Mouse (Mus musculus): ENCODE measurements around the gene Csgalnact2.

The Csgalnact2 gene

DNA sequence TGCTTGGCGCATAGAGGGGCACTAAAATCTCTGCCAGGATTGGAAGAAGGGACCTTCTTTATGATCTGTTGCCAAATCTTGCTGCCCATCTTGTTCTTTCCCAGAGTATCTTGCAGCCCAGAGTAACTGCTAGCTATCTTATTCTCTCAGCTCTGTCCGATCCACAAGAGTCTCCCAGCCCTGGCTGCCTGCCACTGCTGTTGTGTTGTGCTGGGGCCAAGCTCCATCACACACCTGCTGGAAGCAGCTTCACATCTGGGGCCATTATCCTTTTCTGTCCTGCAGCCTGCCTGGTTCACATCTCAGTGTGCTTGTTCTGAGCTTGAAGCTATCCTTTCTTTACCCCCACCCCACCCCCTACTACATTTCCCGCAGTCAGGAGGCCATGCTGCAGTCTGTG lies 62.7 kb downstream of the Csgalnact2 start:
- no peak for DNase-seq (ENCODE audit: low spot score)

DNA sequence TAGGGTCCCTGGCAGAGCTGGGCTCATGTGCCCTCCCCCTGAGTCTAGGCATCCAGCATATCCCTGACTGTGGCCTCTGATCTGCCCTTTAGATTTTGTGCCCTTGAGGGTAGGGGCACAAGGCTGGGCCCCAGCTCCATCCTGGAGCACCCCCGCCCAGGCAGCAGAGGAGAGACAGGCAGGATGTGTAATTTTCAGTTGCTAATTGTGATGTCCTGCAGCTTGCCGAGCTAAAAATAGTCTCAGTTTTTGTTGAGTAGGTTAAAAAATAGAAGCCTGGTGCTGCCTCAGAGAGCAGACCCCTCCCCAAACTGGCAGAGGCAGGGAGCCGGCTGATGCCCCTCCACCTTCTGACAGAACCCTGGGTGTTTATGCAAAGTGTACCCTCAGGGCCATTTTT lies 64.8 kb downstream of the Csgalnact2 start:
- DNase-seq (ENCODE audit: low spot score): no peak

GRCm38 (mm10) chr6:118072176-118072575 lies 66.8 kb downstream of the Csgalnact2 start:
- no peak for DNase-seq (ENCODE audit: low spot score)

DNA sequence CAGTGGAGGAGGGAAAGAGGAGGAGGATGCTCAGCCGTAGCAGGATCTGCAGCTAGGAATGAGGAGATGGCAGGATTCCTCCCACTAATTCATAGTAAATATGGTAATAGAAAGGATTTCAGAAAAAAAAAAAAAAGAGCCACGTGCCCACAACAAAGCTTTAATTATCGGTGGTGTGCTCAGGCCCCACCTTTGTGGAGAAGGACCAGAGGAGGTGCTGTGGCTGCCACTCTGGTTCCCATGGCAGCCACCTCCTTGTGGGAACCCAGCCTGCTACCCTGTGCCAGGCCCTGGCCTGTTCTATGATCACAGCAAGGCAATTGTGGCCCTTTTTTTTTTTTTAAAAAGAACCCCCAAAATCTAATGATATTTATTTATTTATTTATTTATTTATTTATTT lies 67.5 kb downstream of the Csgalnact2 start:
- DNase-seq (ENCODE audit: low spot score): no peak

- DNase-seq (ENCODE audit: low spot score): no peak
Observed at GRCm38 (mm10) chr6:118071013-118071350, 68.0 kb downstream of the Csgalnact2 start.

GRCm38 (mm10) chr6:118070321-118071012 lies 68.5 kb downstream of the Csgalnact2 start:
- no peak for DNase-seq (ENCODE audit: low spot score)

DNA sequence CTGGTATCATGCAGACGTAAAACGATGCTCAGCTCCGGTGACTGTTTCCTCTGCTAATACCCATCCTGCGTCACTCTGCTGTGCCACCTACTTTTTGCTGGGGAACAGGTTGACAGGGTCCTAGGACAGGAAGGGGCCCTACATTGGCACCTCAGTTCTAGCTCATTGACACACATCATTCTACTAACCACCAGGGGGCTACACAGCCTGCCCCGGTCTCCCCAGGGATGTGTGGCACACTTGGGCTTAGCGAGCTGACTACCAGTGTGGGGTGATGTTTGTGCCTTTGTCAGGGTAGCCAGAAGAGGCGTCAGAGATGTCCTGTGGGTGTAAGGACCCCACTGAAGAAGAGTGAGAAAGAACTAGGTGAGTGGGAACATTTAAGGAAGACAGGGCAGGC lies 71.2 kb downstream of the Csgalnact2 start:
- DNase-seq (ENCODE audit: low spot score): no peak

DNA sequence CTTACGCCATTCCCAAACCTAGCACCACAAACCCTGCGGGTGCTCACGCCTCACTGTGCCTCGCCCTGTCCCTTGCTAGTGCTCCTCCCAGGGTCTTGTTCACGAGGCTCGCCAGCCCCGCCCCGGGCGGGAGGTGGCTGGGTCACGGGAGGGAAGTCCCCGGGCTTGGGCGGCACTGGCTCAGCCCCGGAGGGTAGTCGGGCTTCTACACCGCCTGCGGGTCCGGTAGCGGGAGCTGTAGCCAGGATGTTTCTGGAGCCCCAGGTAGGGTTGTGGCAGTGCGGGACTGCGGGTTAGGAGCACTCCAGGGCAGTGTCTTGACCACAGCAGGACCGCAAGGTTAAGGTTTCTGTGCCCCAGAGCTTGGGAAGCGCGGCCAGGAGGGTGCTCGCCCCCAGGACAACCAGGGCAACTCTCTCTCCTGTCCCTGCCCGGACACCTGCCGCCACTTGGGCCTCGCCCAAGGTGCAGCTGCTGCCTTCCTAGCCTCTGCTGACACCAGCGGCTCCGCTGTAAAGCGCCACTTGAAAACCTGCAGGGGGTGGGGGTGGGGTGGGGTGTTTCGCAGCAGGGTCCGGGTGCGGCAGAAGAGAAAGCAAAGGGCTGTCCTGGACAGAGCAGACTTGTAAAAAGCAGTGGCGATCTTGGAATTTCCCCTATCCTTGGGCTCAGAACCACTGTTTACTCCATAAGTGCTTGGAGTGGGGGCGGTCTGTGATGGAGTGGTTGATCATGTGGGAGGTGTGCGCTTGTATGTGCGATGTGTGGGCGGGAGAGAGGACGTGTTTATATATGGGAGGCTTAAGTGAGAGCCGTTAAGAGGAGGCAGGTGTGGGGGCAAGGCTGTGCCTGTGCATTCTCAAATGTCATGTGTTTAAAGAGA lies 72.5 kb downstream of the Csgalnact2 start:
- DNase-seq (ENCODE audit: low spot score): peak; percentile 43

- no peak for DNase-seq (ENCODE audit: low spot score)
Observed at GRCm38 (mm10) chr6:118065837-118066198, 73.1 kb downstream of the Csgalnact2 start.

- DNase-seq (ENCODE audit: low spot score): peak; percentile 46
Observed at GRCm38 (mm10) chr6:118064968-118065530, 73.9 kb downstream of the Csgalnact2 start.

DNA sequence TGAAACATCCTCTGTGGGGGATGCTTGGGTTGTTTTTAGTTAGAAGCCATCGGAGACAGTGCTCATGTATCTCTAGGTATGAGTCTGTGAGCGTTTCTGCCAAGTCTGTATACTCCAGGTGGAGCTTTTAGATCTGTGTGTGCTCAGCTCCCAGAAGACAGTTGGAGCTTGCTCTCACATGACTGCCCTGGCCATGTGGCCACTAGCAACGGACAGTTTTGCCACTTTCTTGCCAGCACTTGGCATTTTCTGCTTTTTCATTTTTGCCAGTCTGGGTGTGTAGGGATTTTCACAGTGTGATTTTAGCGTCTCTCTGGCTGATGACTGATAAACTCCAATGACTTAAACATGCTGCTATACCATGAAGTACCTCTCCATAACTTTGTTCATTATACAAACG lies 75.7 kb downstream of the Csgalnact2 start:
- DNase-seq (ENCODE audit: low spot score): no peak

- DNase-seq (ENCODE audit: low spot score): no peak
Observed at GRCm38 (mm10) chr6:118061266-118061665, 77.7 kb downstream of the Csgalnact2 start.

All from yolk sac, embryonic 10.5 days (tissue).